Mouse (Mus musculus) MEL-GATA-1-ER (cell line): ENCODE data around the gene Slc13a3.

Experiments used
- DNase-seq: peaks from one replicate; pipeline ENCODE4 v3.0.0-alpha.2; 2012; ENCODE audit warnings: low read depth; ENCODE audit errors: extremely low read depth

Slc13a3 gene

DNA sequence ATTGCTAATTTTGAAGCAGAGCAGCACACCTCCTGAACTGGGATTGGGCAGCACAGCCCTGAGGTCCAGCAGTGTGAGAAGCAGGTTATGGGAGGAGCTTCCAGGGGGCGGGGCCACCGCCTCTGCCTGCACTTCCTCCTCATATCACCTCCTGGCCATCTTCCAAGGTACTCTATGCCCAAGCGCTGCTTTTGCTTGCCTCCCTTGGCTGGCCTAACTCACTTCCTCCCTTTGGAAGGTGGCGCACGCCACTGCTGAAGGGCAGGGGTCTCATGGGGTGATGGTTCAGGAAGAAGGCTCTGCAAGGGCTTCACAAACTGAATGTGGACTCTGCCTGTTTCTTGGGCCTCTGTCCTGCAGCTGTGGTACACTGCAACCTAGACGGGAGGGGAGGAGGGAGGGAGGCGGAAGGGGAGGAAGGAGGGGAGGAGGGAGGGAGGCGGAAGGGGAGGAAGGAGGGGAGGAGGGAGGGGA is 105.9 kb downstream of the Slc13a3 start:
- peak; percentile 84 for DNase-seq

DNA sequence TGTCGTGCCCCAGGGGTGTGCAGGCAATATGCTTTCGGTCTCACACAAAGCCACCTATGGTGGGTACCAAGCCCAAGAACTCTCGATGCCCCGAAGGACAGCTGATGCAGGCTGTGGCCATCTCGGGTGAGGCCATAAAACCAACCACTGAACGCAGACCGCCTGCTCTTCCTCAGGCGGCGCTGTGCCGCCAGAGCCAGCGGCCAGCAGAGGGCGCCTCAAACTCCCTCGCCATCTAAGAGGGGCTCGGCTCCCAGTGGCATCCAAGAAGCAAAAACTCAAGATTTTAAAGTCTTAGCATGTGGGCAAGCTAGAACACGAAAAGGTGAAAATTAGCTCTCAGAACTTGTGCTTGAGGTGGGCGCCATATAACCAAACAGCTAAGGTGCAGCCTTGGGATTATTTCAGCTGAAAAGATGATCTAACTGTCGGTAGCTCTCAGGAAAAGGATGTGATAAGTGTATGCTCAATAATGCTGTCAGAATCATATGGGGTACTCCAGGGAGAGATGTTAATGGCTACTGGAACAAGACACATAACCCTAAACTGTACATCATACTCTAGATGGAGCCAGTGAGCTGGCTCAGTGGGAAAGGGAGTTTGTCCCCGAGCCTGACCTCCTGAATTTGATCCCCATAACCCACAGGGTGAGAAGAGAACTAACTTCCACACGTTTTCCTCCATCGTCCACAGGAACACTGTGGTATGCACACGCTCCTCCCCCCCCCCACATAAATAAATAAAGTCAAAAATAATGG is 108.5 kb downstream of the Slc13a3 start:
- DNase-seq, result peak; percentile 44

DNA sequence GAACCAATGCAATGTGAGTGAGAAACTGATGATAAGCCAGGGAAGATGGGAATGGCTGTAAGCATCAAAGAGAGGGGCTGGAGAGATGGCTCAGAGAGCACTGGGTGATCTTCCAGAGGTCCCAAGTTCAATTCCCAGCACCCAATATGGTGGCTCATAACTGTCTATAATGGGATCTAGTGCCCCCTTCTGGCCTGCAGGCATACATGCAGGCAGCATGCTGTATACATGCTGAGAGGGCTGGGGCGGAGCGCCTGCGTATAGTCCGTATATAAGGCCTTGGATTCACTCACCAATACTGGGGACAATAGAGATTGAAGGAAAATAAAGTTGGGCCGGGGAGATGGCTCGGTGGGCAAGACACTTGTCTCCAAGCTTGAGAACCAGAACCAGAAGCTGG is 109.7 kb downstream of the Slc13a3 start:
- no peak for DNase-seq

DNA sequence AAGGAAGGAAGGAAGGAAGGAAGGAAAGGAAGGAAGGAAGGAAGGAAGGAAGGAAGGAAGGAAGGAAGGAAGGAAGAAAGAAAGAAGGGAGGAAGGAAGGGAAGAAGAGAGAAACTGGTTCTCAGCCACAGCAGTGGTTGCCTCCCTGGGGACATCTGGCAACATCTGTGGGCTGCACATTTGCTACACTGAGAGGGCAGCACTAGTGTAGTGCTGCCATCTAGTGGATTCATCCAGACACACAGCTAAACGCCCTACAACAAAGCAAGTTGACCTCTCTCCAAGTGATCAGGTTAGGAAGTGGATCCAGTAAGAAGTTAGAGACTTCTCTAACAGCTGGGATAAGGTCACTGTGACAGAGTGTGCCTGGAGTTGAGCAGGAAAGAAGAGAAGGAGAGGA is 112.2 kb downstream of the Slc13a3 start:
- DNase-seq, result peak; percentile 57
